Mouse (Mus musculus) 3134 (cell line): ENCODE data around the gene Olfr1377.
"Not testable (repeated sequence)": the region's sequence is repeated elsewhere in the genome, so short reads cannot be mapped to it uniquely, and the experiment has no call there.

ENCODE experiments used
- DNase-seq: peaks from one replicate; pipeline ENCODE4 v3.0.0-alpha.2; 2011; ENCODE audit warnings: low spot score; ENCODE audit not compliant: insufficient read length; ENCODE audit errors: extremely low read depth

Gene Olfr1377

GRCm38 (mm10) chr11:50981667-50982066 lies at the start of gene Olfr1377:
Gene Olfr1377, plus strand, starts transcription at chr11:50981967.
- DNase-seq: no peak

GRCm38 (mm10) chr11:50932040-50932439 lies 49.7 kb upstream of the Olfr1377 start:
- DNase-seq: no peak

GRCm38 (mm10) chr11:50938435-50938834 lies 43.3 kb upstream of the Olfr1377 start:
- DNase-seq: no peak

- no peak for DNase-seq
Observed at GRCm38 (mm10) chr11:50939621-50940366, 42.0 kb upstream of the Olfr1377 start.

GRCm38 (mm10) chr11:50942386-50942785 lies 39.4 kb upstream of the Olfr1377 start:
- no peak for DNase-seq

GRCm38 (mm10) chr11:50943506-50943905 lies 38.3 kb upstream of the Olfr1377 start, which contains the start of gene 4933414I15Rik:
Gene 4933414I15Rik, minus strand, starts transcription at chr11:50943765.
- DNase-seq: no peak

GRCm38 (mm10) chr11:50952290-50952689 lies 29.5 kb upstream of the Olfr1377 start:
- DNase-seq: no peak

GRCm38 (mm10) chr11:50953665-50954064 lies 28.1 kb upstream of the Olfr1377 start, which contains the start of gene Prop1:
Gene Prop1, minus strand, starts transcription at chr11:50953765.
- DNase-seq: no peak

- no peak for DNase-seq
Observed at GRCm38 (mm10) chr11:50964886-50965285, 16.9 kb upstream of the Olfr1377 start.

- DNase-seq: no peak
Observed at GRCm38 (mm10) chr11:50966230-50966629, 15.5 kb upstream of the Olfr1377 start, which contains the start of gene Olfr1378. Gene Olfr1378, plus strand, starts transcription at chr11:50966530.

- no peak for DNase-seq
Observed at GRCm38 (mm10) chr11:50977216-50977615, 4.6 kb upstream of the Olfr1377 start.

- DNase-seq: no peak
Observed at GRCm38 (mm10) chr11:51003296-51003695, 21.5 kb downstream of the Olfr1377 start, which contains the start of gene Olfr51. Gene Olfr51, plus strand, starts transcription at chr11:51003596.

- DNase-seq: no peak
Observed at GRCm38 (mm10) chr11:51011821-51012220, 30.1 kb downstream of the Olfr1377 start.

- no peak for DNase-seq
Observed at GRCm38 (mm10) chr11:51013936-51014335, 32.2 kb downstream of the Olfr1377 start, which contains the start of gene Olfr54. Gene Olfr54, plus strand, starts transcription at chr11:51014236.

- no peak for DNase-seq
Observed at GRCm38 (mm10) chr11:51016341-51016740, 34.6 kb downstream of the Olfr1377 start.

GRCm38 (mm10) chr11:51026811-51027210 lies 45.0 kb downstream of the Olfr1377 start:
- DNase-seq: not testable (repeated sequence)

GRCm38 (mm10) chr11:51029381-51029780 lies 47.6 kb downstream of the Olfr1377 start:
- DNase-seq: not testable (repeated sequence)

- no peak for DNase-seq
Observed at GRCm38 (mm10) chr11:51030225-51030624, 48.5 kb downstream of the Olfr1377 start.

GRCm38 (mm10) chr11:51032851-51033250 lies 51.1 kb downstream of the Olfr1377 start:
- DNase-seq: no peak

- not testable (repeated sequence) for DNase-seq
Observed at GRCm38 (mm10) chr11:51034141-51034540, 52.4 kb downstream of the Olfr1377 start.

GRCm38 (mm10) chr11:51035951-51036350 lies 54.2 kb downstream of the Olfr1377 start:
- no peak for DNase-seq
